Mouse (Mus musculus): Measurements from ENCODE around the gene Pou3f1.
"Not testable (repeated sequence)": the region's sequence is repeated elsewhere in the genome, so short reads cannot be mapped to it uniquely, and the experiment has no call there.

Gene Pou3f1

DNA sequence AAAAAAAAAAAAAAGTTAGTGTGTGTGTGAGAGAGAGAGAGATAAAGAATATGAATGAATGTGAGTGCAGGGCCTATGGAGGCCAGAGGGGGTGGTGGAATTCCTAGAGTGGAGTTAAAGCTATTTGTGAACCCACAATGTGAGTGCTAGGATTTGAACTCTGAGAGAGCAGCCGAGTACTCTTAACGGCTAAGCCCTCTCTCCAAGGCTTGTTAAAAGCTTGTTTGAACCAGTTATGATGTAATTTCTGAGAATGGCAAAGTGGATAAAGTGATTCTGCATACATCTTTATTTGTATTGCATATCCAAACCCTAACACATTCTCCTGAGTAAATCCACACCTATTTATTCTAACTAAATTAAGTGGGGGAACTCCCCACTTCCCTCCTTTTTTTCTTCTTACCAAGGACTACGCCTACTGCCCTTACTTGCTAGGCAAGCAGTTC, 35.8 kb downstream of the Pou3f1 start:
- no peak for DNase-seq (ENCODE audit: low spot score in 2 of 2)

GRCm38 (mm10) chr4:124693135-124693894, 36.7 kb downstream of the Pou3f1 start, which contains the start of gene Utp11:
Utp11 (minus strand) TSS chr4:124693600.
- DNase-seq (ENCODE audit: low spot score in 2 of 2): peak; percentile 63 to 72

- no peak for DNase-seq (ENCODE audit: low spot score in 2 of 2)
Observed at GRCm38 (mm10) chr4:124694572-124694971, 38.0 kb downstream of the Pou3f1 start.

DNA sequence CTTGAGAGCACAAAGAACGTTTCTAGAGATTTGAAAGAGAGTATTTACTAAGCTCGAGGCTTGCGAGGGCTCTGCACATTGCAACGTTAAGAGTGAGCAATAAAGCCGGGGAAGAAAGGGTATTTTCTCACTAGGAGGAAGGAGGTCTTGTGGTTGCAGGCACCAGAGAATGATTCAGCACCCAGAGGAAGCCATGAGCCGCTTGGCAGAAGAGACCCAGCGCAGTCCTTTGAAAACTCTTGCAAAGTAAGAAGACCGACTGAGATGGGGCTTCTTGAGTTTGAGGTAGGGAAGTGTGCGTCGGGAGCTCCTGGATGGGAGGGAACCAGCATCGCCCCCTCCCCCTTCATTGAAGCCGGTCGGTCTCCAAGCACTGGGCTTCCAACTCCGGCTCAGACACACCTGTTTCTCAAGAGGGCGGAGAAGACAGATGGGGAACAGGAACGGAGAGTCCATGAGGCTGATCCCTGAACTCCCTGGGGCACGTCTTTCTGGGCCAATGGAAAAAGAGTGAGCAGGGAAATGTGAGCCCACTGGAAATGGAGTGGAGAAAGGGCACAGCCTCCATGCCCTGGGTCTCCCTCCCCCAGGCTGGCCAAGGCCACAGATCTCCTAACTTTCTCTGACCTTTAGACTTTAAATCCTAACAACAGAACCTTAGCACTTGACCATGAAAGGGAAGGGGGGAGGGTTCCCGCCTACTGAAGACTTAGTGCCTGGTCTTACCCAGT, 39.3 kb downstream of the Pou3f1 start:
- no peak for DNase-seq (ENCODE audit: low spot score in 2 of 2)

DNA sequence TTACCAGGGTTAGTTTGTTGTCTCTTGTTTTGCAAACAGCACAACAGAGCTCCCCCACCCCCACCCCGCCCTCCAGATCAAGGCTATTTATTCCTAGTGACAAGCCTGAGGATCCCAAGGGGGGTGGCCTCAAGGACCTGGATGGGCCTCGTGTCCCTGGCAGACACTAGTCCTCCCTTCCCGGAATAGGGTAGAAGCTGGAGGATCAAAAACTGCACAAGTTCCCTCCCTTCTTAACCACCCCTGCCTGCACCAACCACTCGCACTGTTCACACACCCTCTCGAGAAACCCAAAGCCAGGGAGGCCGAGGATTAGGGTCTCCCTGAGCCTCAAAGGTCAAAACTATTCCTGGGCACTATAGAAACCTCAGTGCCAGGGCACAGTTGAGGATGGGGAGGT, 43.2 kb downstream of the Pou3f1 start:
- DNase-seq (ENCODE audit: low spot score in 2 of 2): no peak

DNA sequence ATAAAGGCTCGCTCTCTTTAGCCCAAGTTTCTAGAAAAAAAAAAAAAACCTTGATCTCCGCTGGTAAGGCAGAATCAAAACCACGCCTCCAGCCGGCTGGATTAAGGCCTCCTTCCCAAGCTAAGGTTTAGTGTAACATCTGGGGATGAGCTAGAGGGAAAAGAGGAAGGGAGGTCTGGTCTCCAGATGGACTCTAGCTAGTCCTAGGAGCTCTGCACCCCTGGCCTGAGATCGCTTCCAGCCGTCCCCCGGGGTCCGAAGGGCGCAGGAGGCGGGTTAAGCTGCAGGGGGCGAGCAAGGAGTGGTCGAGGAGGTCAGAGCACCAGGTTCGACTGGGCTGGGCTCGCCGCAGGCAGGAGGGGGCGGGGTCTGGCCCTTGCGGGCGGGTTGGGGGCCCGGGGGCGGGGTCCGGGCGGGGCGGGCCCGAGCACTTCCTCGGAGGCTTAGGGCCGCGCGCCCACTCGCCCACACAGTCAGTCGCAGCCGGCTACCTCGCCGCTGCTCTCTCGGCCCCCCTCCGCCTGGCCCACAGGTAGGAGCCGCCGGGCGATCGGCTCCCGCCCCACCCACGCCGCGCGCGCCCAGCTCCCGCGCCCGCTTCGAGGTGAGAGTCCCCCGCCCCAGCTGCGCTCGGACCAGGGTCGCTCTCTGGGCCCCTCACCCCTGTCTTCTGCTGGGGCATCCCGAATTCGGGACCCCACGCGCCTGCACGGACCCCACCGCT, 43.8 kb downstream of the Pou3f1 start, which contains the start of gene Fhl3:
Fhl3 (plus strand) TSS at position 454 of the 724 bp plus-strand sequence.
- DNase-seq (ENCODE audit: low spot score in 2 of 2): peak; percentile 45 to 47

DNA sequence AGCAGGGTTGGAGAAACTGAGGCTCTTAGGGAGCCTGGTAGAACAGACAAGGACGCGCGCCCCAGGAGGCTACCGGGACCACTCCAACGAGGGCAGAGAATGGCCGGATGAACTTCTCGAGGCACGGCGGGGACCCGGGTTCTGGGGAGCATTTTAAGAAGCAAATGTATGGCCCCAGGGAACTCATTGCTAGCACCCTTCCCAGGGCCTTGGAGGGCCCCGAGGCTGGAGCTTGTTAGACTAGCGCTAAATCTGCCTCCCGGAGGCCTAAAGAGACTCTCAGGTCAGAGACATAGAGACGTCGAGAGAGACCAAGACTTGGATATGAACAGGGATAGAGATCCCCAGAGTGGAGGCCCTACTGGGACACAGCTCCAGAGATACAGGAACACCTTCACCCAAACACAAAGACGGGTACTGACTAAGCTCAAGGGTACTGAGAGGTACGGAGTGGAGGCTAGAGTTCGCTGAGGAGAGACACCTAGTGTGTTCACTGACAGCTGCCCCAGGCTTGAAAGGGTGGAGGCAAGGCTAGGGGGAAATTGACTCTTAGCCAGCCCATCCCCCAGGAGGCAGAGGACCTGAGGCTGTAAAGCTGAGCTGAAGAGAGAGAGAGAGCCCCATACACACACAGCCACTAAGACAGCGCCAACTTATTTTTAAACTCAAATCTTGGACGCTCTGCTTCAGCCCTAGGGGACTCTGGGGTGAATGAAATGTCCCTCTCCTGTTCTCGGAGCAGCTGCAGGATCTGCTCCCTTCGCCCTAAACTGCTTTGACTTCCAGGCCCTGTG, 44.6 kb downstream of the Pou3f1 start:
- no peak for DNase-seq (ENCODE audit: low spot score in 2 of 2)

DNA sequence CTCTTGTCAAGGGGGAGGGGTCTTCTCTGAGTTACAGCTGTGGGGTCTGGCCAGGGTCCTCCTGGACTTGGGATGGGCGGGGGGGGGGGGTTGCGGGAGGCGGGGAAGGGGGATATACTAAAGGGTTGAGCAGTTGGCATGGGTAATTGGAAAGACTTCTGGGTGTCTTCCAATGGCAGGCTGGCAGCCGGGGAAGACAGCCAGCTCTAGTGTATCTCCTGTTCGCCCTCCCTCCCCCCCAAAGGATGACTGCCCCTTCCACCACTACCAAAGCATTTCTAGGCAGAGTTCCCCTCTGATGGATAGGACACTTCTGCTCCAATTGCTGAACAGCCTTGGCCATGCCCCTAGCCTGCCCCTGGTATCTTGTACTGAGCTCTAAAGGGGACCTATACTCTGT, 45.3 kb downstream of the Pou3f1 start:
- DNase-seq (ENCODE audit: low spot score in 2 of 2): no peak

DNA sequence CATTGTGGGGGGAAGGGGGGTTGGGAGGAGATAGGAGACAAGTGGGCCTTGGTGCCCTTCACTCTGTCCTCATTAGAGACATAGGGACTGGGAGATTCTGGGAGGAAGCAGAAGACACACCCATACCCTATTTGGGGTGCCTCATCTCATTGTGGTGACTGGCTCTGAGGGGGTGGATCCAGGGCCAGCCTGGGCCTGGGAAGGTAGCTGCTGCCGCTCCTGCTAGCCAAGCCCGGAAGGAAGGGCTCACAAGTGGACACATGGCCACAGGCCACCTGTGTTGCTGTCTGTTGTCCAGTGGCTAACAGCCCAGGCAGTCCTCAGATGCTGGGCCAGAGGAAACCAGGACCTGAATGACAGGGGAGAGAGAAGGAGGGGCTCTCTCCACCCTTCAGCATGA, 46.8 kb downstream of the Pou3f1 start:
- no peak for DNase-seq (ENCODE audit: low spot score in 2 of 2)

DNA sequence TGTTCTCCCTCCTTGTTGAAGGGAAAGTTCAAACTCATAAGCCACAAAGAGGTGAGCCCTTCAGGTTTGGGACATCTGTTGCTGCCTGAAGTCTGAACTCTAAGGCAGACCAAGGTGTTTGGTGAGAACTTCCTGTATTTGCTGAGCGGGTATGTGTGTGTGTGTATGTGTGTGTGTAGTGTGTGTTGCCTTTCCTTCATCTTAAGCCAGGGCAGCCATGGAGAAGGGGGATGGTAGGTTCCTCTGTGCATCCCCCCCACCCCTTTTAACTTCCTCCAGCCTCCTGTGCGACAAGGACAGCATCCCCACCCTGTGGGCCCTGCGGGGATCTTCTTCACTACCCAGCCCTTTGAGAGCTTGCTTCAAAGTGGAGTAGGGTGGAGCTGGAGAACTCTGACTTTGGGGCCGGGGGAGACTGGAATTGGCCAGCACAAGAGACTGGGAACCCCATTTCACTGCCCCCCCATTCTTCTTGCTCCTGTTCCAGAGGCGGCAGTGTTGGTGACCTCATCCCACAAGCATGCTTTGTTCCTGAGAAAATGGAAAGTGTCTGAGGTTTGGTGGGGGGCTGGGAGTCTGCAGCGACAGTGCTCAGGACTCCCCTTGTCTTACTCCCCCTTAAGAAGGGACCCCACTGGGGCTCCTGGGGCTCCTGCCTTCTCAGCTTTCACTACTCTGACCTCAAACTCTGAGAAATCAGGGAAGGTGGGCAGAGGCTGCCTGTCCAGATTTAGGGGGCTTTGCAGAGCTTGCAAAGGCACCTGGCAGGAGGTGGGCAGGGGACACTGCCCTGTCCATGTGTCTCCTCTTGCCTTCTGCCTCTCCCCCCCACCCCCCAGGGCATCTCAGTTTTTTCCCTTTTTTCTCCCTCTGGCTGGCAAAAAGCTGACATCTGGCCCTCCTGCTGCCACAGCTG, 47.5 kb downstream of the Pou3f1 start:
- no peak for DNase-seq (ENCODE audit: low spot score in 2 of 2)

DNA sequence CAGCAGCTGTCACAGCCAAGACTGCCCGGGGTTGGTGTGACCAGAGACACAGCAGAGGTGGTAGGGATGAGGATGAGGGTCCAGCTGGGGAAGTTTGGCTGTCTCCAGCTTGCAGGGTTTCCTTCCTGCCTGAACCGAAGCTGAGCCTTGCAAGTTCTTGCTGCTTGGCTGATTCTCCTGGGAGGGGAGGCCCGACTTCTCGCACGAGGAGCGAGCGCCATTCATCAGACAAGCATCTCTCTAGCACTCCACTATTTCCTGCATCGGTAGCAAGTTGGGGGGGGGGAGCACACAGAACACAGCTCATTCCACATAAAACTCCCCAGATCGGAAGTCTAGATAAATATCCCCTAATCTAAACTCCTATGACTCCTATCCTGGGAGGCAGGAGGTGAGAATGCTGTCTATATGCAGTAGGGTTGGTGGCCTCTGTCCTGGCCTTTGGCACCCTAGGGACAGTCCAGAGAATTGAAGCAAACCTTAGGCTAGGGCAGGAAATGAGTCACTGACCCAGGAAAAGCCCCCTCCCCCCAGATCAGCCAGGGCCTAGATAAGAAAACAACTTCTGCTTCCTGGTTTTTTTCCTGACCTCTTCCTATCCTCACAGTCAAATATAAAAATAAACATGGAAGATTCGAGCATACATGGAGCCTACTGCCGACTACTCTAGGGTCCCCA, 48.3 kb downstream of the Pou3f1 start:
- no peak for DNase-seq (ENCODE audit: low spot score in 2 of 2)

DNA sequence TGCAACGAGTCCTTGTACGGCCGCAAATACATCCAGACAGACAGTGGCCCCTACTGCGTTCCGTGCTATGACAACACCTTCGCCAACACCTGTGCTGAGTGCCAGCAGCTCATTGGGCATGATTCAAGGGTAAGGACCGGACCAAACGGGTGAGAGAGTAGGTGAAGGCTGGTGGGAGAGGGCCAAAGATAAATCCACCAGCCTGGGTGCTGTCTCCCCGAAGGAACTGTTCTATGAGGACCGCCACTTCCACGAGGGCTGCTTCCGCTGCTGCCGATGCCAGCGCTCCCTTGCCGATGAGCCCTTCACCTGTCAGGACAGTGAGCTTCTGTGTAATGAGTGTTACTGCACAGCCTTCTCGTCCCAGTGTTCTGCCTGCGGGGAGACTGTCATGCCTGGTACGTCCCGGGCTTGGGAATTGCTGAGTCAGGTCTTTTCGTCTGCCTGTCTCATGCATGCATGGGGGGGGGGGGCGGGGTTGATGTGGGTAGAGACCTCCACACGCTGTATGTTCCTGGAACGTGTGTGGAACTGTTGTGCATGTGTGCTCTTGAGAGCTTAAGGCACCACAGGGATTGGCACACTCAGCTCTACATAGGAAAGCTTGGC, 49.2 kb downstream of the Pou3f1 start:
- DNase-seq (ENCODE audit: low spot score in 2 of 2): no peak

DNA sequence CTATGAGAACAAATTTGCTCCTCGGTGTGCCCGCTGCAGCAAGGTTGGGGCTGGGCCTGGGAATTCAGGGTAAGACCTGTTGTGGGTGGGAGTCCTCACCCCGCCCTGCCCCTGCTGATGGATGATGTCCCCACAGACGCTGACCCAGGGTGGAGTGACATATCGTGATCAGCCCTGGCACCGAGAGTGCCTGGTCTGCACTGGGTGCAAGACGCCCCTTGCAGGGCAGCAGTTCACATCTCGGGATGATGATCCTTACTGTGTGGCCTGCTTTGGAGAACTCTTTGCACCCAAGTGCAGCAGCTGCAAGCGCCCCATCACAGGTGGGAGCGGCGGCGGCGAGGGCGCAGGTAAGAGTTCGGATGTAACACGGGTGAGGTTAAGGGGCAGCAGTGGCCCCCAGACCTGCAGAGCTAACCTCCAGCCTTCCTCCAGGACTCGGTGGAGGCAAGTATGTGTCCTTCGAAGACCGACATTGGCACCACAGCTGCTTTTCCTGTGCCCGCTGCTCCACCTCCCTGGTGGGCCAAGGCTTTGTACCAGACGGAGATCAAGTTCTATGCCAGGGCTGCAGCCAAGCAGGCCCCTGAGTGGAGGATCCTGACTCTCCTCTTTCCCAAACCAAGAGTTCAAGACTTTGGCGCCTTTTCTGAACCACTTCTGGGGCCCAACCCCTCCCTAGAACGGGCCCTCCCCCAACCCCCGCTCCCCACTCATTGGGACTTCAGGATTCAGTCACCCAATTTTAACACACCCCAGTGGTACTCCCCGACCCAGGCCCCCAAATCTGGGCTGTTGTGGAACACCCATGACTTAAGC, 51.0 kb downstream of the Pou3f1 start:
- not testable (repeated sequence) for DNase-seq (ENCODE audit: low spot score in 2 of 2)

- DNase-seq (ENCODE audit: low spot score in 2 of 2): not testable (repeated sequence)
Observed at GRCm38 (mm10) chr4:124708200-124708517, 51.6 kb downstream of the Pou3f1 start.

GRCm38 (mm10) chr4:124708518-124709477, 52.2 kb downstream of the Pou3f1 start:
- peak; percentile 51 to 61 for DNase-seq (ENCODE audit: low spot score in 2 of 2)

- DNase-seq (ENCODE audit: low spot score in 2 of 2): no peak
Observed at GRCm38 (mm10) chr4:124709961-124710446, 53.4 kb downstream of the Pou3f1 start.
